Mouse (Mus musculus): ENCODE results near the gene Ift46.
"Not testable (repeated sequence)": the region's sequence is repeated elsewhere in the genome, so short reads cannot be mapped to it uniquely, and the experiment has no call there.

Gene Ift46

GRCm38 (mm10) chr9:44736301-44736700, 31.4 kb upstream of the Ift46 start:
- DNase-seq, result no peak

DNA sequence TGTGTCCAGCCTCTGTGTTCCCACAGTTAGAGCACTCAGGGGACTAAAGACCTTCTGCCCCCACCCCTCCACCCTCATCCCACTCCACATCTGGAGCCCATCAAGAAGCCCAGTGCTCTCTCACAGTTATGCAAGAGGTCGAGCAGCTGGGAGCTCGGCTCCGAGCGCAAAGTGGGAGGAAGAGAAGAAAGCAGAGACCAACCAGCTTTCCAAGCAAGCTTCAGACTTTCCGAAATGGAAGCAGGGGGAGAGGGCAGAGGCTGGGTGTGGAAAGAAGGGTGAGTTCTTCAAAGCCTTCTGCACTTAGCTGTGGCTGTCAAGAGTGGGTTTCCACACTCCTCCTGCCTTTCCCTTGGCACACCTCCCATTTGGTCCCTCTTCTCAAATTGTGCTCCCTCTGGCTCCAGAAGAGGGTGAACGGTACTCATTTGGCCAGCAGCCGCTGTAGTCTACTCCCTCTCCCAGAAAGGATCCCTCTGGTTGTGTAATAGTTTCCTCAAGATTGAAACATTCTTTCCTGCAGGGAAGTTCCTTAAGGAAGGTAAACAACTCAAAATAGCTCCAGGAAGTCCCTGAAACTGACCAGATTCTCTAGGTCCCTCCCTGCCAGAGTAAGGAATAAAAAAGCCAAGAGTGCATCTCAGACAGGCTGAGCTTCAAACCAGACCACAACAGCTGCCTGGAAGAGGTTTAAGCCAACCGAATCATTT, 30.3 kb upstream of the Ift46 start:
- DNase-seq, result peak; percentile 63 to 89

GRCm38 (mm10) chr9:44740663-44741192, 27.0 kb upstream of the Ift46 start:
- no peak for DNase-seq

- no peak for DNase-seq
These were observed 22.3 kb upstream of the Ift46 start for GRCm38 (mm10) chr9:44745371-44745770.

- DNase-seq, result no peak
These were observed 21.0 kb upstream of the Ift46 start for GRCm38 (mm10) chr9:44746666-44747065.

DNA sequence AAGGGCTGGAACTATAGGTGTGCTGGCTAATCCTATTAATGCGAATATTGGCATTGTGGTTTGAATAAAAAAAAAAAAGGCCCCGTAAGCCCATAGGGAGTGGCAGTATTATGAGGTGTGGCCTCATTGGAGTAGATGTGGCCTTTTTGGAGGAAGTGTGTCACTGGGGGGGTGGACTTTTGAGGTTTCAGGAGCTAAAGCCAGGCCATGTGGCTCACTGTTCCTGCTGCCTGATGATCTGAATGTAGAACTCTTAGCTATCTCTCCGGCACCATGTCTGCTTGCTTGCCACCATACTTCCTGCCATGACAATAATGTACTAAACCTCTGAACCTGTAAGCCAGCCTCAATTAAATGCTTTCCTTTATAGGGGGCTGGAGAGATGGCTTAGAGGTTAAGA, 20.4 kb upstream of the Ift46 start:
- no peak for DNase-seq

DNA sequence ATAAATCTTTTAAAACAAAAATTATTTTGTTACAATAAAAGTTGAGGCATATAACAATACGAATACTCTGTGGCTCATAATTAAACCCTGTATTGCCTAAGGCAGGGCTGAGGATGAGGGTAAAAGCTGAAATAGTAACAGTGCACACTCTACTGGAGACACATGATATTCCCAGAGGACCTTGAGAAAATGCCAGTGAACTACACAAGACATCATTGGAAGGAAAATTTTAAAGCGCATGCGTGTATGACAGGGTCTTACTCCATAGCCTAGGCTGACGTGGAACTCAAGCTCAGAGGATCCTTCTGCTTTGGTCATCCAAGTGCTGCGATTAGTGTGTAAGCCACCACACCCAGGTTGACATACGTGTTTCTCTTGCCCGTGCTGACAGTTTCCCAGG, 19.2 kb upstream of the Ift46 start:
- DNase-seq, result no peak

DNA sequence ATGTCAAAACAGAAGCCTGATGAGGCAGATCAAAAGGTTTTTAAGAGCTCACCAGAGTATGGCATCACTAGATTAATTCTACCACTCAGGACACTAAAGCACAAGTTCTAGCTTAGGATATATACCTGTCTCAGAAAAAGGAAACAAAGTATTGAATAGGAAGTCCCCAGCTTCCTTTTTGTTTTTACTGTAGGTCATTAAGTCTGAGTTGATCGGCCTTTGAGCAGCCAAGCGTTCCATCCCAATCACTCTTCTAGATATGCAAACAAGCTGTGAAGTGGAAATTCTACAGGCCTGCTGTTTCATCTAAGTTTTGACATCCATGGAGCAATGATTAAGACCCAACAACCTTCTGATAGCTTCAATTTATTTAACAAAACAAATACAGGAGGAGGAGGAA, 6.8 kb upstream of the Ift46 start:
- DNase-seq, result no peak

GRCm38 (mm10) chr9:44768029-44768394, 304 bp downstream of the Ift46 start:
- not testable (repeated sequence) for DNase-seq

DNA sequence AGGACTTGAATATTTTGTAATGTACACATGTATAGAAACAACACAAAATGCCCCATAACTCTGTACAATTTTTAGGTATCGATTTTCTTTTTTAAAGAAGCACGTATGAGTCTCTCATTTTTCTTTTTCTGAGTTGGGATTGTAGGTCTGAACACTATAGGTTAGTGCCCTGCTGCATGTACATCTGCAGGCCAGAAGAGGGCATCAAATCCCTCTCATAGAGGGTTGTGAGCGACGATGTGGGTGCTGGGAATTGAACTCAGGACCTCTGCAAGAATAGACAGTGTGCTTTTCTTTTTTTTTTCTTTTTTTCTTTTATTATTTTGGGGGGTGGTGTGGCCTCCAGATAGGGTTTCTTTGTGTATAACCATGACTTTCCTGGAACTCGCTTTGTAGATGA, 3.7 kb downstream of the Ift46 start:
- DNase-seq, result no peak

- DNase-seq, result no peak
These were observed 4.7 kb downstream of the Ift46 start for GRCm38 (mm10) chr9:44772392-44772749.

- peak; percentile 95 to 97 for DNase-seq
These were observed 5.3 kb downstream of the Ift46 start for GRCm38 (mm10) chr9:44772750-44773651.

GRCm38 (mm10) chr9:44792842-44793241, 25.1 kb downstream of the Ift46 start:
- DNase-seq, result no peak

DNA sequence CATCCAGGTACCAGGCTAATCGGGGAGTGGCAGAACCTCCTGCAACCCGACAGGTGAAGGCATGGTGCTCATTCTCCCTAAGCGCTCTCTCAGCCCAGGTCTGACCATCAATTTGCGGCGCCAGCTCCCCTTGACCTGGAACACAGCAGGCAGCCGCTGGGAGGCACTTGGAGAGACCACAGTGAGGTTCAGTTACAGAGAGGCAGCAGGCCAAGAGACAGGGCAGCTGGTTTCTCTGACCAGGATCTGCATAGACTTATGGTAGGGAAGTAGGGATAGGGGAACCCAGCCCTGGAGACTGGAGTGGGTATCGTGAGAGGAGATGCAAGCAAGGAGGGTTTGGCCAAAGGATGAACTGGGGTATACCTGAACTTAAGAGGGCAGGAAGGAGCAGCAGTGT, 30.6 kb downstream of the Ift46 start:
- DNase-seq, result no peak

GRCm38 (mm10) chr9:44799102-44799957, 31.6 kb downstream of the Ift46 start, which contains the start of gene Tmem25:
TSS of gene Tmem25 (minus strand) at chr9:44799307.
- peak; percentile 85 to 90 for DNase-seq

GRCm38 (mm10) chr9:44799958-44800324, 32.2 kb downstream of the Ift46 start:
- no peak for DNase-seq

DNA sequence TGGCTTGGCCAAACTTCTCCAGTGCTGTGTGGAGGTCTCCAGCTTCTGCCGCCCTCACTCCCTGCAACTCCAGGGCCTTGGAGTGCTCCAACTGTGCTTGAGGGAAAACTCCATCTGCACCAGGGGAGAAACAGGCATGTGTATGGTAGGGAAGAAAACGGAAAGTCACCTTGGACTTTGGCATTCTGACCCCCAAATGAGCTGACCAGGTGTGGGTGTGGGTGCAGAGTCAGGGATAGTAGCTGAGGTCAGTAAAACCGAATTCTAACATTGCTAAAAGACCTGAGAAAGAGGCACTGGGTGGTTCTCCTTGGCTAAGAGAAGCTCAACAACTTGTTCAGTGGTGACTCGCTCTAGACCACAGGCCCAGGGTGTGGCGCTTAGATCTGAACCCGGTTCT, 34.0 kb downstream of the Ift46 start:
- DNase-seq, result no peak

GRCm38 (mm10) chr9:44802808-44803450, 35.2 kb downstream of the Ift46 start, which contains the start of gene Ttc36:
TSS of gene Ttc36 (minus strand) at chr9:44803072.
- peak; percentile 45 to 55 for DNase-seq

DNA sequence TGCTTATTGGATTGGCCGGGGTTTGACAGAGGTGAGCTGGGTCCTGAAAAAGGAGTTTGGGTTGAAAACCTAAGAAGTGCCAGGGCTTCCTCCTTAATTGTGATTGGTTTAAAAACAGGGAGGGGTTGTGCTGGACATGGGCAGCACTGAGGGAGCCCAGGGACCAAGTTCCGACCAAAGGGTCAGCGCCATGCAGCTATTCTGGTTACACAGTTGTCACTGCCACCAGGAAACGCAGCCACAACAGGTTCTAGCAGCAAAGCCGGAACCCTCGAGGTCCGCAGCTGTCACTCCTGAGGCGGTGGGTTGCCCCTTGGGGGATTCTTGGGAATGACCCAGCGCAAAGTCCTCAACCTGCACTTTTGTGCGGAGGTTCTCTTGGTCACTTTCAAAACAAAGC, 37.0 kb downstream of the Ift46 start:
- no peak for DNase-seq

GRCm38 (mm10) chr9:44805536-44805935, 37.8 kb downstream of the Ift46 start:
- no peak for DNase-seq

GRCm38 (mm10) chr9:44807141-44807540, 39.4 kb downstream of the Ift46 start:
- no peak for DNase-seq

DNA sequence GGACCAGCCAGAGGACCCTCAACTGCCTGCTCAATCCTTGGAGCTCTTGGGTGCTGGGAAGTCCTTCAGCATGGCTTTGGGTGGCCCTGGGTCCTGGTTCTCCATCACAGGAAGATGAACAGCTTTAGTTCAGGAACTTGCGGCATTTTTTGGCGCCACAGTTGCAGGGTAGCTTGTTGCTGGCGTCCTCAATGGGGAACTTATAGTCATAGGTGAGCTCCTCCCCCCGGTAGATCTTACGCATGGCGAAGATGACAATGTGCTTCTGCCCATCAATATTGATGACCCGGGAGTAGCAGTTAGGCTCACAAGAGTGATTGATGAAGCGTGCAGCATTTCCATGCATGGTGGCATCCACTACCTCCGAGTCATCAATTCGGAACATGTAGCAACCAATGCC, 40.1 kb downstream of the Ift46 start:
- DNase-seq, result no peak

Measured in lung, postnatal 4 days (tissue).